Mouse (Mus musculus) left cerebral cortex, adult 6 months (tissue): Measurements from ENCODE around the gene Olfr1256. TPM values are rescaled to one million over a fixed set of nuclear protein-coding genes. Genes with fewer than 3 reads are reported as not detected.

Source experiments
- long read RNA-seq, 2 experiments: library from polyadenylated mRNA; unstranded; transcript quantifications; one replicate each; pipeline ENCODE4 v2.0.0; 2019 to 2020
- polyA plus RNA-seq: library from polyadenylated mRNA; unstranded; fragments of <200 nt; fragmentation: Nextera tagmentation; gene quantifications from 2 replicates; pipeline ENCODE4 v1.2.3, GENCODE M21; 2021

Olfr1256 gene
- not detected in 2 replicates for polyA plus RNA-seq
- long read RNA-seq, experiment 1: 0 reads
- long read RNA-seq, experiment 2: 0 reads

GRCm38 (mm10) chr2:89841455-89841854, at the start of gene Olfr1256:
Olfr1256 (minus strand) TSS chr2:89841555.

GRCm38 (mm10) chr2:89878137-89878536, 36.8 kb upstream of the Olfr1256 start, which contains the start of gene Olfr1257:
Olfr1257 (plus strand) TSS chr2:89878437.

GRCm38 (mm10) chr2:89848105-89848504, 6.8 kb upstream of the Olfr1256 start, which contains the start of gene Olfr48:
Olfr48 (minus strand) TSS chr2:89848205.

GRCm38 (mm10) chr2:89811751-89812150, 29.6 kb downstream of the Olfr1256 start, which contains the start of gene Olfr1255:
Olfr1255 (plus strand) TSS chr2:89812051.

GRCm38 (mm10) chr2:89793519-89793918, 47.8 kb downstream of the Olfr1256 start, which contains the start of gene Olfr1254:
Olfr1254 (minus strand) TSS chr2:89793619.

Other genes with a start within 250 kb of the Olfr1256 start
- gene Olfr1246, start 248.4 kb downstream of the Olfr1256 start, polyA plus RNA-seq: not detected in 2 replicates
- gene Olfr1247, start 227.4 kb downstream of the Olfr1256 start, polyA plus RNA-seq: not detected in 2 replicates
- not detected in 2 replicates for gene Olfr1248, start 223.3 kb downstream of the Olfr1256 start, polyA plus RNA-seq
- gene Olfr1249, start 206.6 kb downstream of the Olfr1256 start, polyA plus RNA-seq: not detected in 2 replicates
- gene Olfr1250, start 180.1 kb downstream of the Olfr1256 start, polyA plus RNA-seq: not detected in 2 replicates
- gene Olfr1251, start 169.6 kb downstream of the Olfr1256 start, polyA plus RNA-seq: not detected in 2 replicates
- gene Olfr1252, start 116.5 kb downstream of the Olfr1256 start, polyA plus RNA-seq: not detected in 2 replicates
- gene Olfr1253, start 84.5 kb downstream of the Olfr1256 start, polyA plus RNA-seq: not detected in 2 replicates
- gene Olfr1254, start 47.9 kb downstream of the Olfr1256 start, polyA plus RNA-seq: not detected in 2 replicates
- gene Olfr1255, start 29.5 kb downstream of the Olfr1256 start, polyA plus RNA-seq: not detected in 2 replicates
- gene Olfr48, start 6.7 kb upstream of the Olfr1256 start, polyA plus RNA-seq: not detected in 2 replicates
- gene Olfr1257, start 36.9 kb upstream of the Olfr1256 start, polyA plus RNA-seq: not detected in 2 replicates
- 0.01 TPM in 1 of 2 replicates, not detected in the other for gene Olfr1258, start 85.8 kb upstream of the Olfr1256 start, polyA plus RNA-seq
- gene Olfr1259, start 107.1 kb upstream of the Olfr1256 start, polyA plus RNA-seq: not detected in 2 replicates
- not detected in 2 replicates for gene Olfr1260, start 132.8 kb upstream of the Olfr1256 start, polyA plus RNA-seq
- not detected in 2 replicates for gene Olfr1261, start 149.7 kb upstream of the Olfr1256 start, polyA plus RNA-seq
- not detected in 2 replicates for gene Olfr1262, start 158.6 kb upstream of the Olfr1256 start, polyA plus RNA-seq
- gene Olfr1263, start 170.6 kb upstream of the Olfr1256 start, polyA plus RNA-seq: not detected in 2 replicates
- not detected in 2 replicates for gene Olfr1264, start 184.0 kb upstream of the Olfr1256 start, polyA plus RNA-seq
- gene Olfr1265, start 193.8 kb upstream of the Olfr1256 start, polyA plus RNA-seq: not detected in 2 replicates
- not detected in 2 replicates for gene Olfr140, start 222.0 kb upstream of the Olfr1256 start, polyA plus RNA-seq